Mouse (Mus musculus) embryonic facial prominence, embryonic 13.5 days (tissue): ENCODE measurements around the gene Evx2. TPM values are rescaled to one million over a fixed set of nuclear protein-coding genes. Genes with fewer than 3 reads are reported as not detected.

ENCODE experiments used
- ATAC-seq: fragments of 200-750 bp; cut with Nextera tagmentation; 2 replicates; pipeline ENCODE4 v1.8.0; 2017; ENCODE audit warnings: low read depth; ENCODE audit not compliant: insufficient number of reproducible peaks, insufficient read depth, low FRiP score, low TSS enrichment
- H3K27ac ChIP-seq: fragments of 300-500 bp; sonication (generic); 2 replicates; pipeline ENCODE4 v1.5.1; 2015; ENCODE audit warnings: moderate library complexity, mild to moderate bottlenecking, inconsistent platforms
- H3K27me3 ChIP-seq: fragments of 300-500 bp; sonication (generic); 2 replicates; pipeline ENCODE4 v1.6.1; 2015; ENCODE audit warnings: mild to moderate bottlenecking, inconsistent platforms
- H3K36me3 ChIP-seq: fragments of 300-500 bp; sonication (generic); 2 replicates; pipeline ENCODE4 v1.6.1; 2015; ENCODE audit warnings: mild to moderate bottlenecking, inconsistent platforms
- H3K4me1 ChIP-seq: fragments of 300-500 bp; sonication (generic); 2 replicates; pipeline ENCODE4 v1.6.1; 2015; ENCODE audit warnings: inconsistent platforms
- H3K4me2 ChIP-seq: fragments of 300-500 bp; sonication (generic); 2 replicates; pipeline ENCODE4 v1.6.1; 2015; ENCODE audit warnings: moderate library complexity, mild to moderate bottlenecking, inconsistent platforms
- H3K4me3 ChIP-seq: fragments of 300-500 bp; sonication (generic); 2 replicates; pipeline ENCODE4 v1.5.1; 2015; ENCODE audit warnings: mild to moderate bottlenecking, inconsistent platforms
- H3K9ac ChIP-seq: fragments of 300-500 bp; sonication (generic); 2 replicates; pipeline ENCODE4 v1.6.1; 2015; ENCODE audit warnings: mild to moderate bottlenecking, inconsistent platforms
- H3K9me3 ChIP-seq: fragments of 300-500 bp; sonication (generic); 2 replicates; pipeline ENCODE4 v1.6.1; 2016; ENCODE audit warnings: inconsistent platforms
- WGBS: fragments of 180-500 bp; shearing (Covaris S2); methylation state at CpG from one replicate; pipeline ENCODE4 v1.1.7; 2015; ENCODE audit warnings: mixed read lengths; 5-methylcytosine and 5-hydroxymethylcytosine counted together
- polyA plus RNA-seq: library from polyadenylated mRNA; unstranded; fragments of >200 nt; fragmentation: Nextera tagmentation; extraction: Ambion mirVana; gene quantifications from 2 replicates; pipeline ENCODE4 v1.2.1, GENCODE M21; 2015

Evx2 gene
- polyA plus RNA-seq, 1 experiment from 2014 or later, result not detected

- Histone ChIP-seq H3K27me3 (peaks cover 100% of the 10 kb centered on the region), H3K9me3 (no peaks in the 10 kb centered on the region), H3K4me3 (no peak overlapping the region), H3K27ac (no peak overlapping the region), H3K9ac (no peak overlapping the region), H3K4me1 (peaks cover 15% of the 10 kb centered on the region; the same call in 1 of the 2 replicates), H3K4me2 (no peak overlapping the region), H3K36me3 (no peaks in the 10 kb centered on the region)
- ATAC-seq, result no peak
- 5% methylated on average over 9 of the region's 9 CpGs for WGBS
These were observed 17.2 kb upstream of the Evx2 start for GRCm38 (mm10) chr2:74676376-74677052.

GRCm38 (mm10) chr2:74675666-74676282 lies 16.4 kb upstream of the Evx2 start:
- no peaks in the 10 kb centered on the region for H3K9me3 ChIP-seq
- peaks cover 100% of the 10 kb centered on the region for H3K27me3 ChIP-seq
- H3K9ac ChIP-seq, result no peak overlapping the region
- no peaks in the 10 kb centered on the region for H3K36me3 ChIP-seq
- 5% methylated on average over 24 of the region's 24 CpGs for WGBS
- ATAC-seq, result peak; percentile 38; the same call in 1 of the 2 replicates
- H3K4me1 ChIP-seq, result 0 out of 2 replicates have a peak, but pooled peaks cover 15% of the 10 kb centered on the region
- no peak overlapping the region for H3K4me2 ChIP-seq
- no peak overlapping the region for H3K27ac ChIP-seq
- H3K4me3 ChIP-seq, result no peak overlapping the region

- 1% methylated on average over 47 of the region's 47 CpGs for WGBS
- no peak for ATAC-seq
- Histone ChIP-seq H3K4me1 (0 out of 2 replicates have a peak, but pooled peaks cover 15% of the 10 kb centered on the region), H3K9ac (no peak within 1 kb of the TSS), H3K4me2 (no peak within 1 kb of the TSS), H3K9me3 (no peaks in the 10 kb centered on the region), H3K36me3 (no peaks in the 10 kb centered on the region), H3K27me3 (peaks cover 99% of the 10 kb centered on the region), H3K27ac (no peak within 1 kb of the TSS), H3K4me3 (no peak within 1 kb of the TSS)
These were observed 15.7 kb upstream of the Evx2 start, which contains the start of gene Hoxd12 for GRCm38 (mm10) chr2:74674881-74675665. TSS of gene Hoxd12 (plus strand) at chr2:74675013.

GRCm38 (mm10) chr2:74673835-74674425 lies 14.6 kb upstream of the Evx2 start:
- H3K9ac ChIP-seq, result no peak overlapping the region
- under 1% methylated on average over 24 of the region's 24 CpGs for WGBS
- peaks cover 99% of the 10 kb centered on the region for H3K27me3 ChIP-seq
- H3K4me2 ChIP-seq, result no peak overlapping the region
- H3K36me3 ChIP-seq, result no peaks in the 10 kb centered on the region
- no peaks in the 10 kb centered on the region for H3K9me3 ChIP-seq
- H3K4me3 ChIP-seq, result no peak overlapping the region
- 0 out of 2 replicates have a peak, but pooled peaks cover 9% of the 10 kb centered on the region for H3K4me1 ChIP-seq
- H3K27ac ChIP-seq, result no peak overlapping the region
- ATAC-seq, result no peak

DNA sequence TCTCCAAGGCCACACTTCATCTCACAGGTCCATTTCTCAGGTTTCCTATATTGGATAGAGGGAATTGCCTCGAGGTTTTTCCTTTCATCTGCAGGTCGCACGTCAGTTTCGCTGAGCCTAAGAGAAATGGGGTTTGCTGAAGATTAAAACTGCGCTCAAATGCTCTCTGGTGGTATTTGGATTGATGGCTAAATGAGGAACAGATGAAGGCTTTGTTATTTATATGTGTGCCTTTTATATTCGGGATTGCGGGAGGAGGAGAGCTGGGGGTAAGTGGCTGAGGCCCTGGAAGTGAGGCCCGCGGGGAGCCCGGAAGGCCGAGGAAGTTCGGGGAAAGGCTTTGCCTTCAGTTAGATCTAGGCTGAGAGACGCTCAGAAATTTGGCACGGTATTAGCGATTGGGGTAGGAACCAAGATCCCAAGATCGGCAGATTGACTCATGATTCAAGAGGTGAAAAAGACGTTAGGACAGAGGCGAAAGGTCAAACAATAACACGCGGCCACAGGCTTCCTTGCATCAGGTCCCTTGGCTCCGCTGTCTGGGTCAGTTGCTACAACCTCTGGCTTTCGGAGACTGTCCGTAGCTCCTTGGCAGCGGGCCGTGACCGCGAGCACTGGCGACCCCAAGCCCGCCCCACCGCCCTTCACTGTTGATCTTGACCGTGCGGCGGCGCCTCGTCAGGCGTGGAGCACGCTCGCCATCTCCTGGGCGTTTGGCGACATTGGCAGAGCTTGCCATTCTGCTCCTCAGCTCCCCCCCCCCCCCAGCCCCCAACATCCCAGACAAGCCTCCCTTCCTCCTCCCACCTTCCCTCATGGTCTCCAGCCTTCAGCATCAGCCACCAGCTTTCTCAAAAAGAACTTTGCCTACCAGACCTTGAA lies 13.4 kb upstream of the Evx2 start:
- Histone ChIP-seq H3K9ac (no peak overlapping the region), H3K36me3 (no peaks in the 10 kb centered on the region), H3K27me3 (peaks cover 99% of the 10 kb centered on the region), H3K4me1 (peaks cover 19% of the 10 kb centered on the region), H3K27ac (no peak overlapping the region), H3K4me3 (peak overlapping the region; percentile 38), H3K9me3 (no peaks in the 10 kb centered on the region), H3K4me2 (peak overlapping the region; percentile 63)
- peak; percentile 53; the same call in 1 of the 2 replicates for ATAC-seq
- 1% methylated on average over 39 of the region's 40 CpGs for WGBS

GRCm38 (mm10) chr2:74671847-74672246 lies 12.5 kb upstream of the Evx2 start:
- Histone ChIP-seq H3K9me3 (no peaks in the 10 kb centered on the region), H3K4me3 (no peak overlapping the region), H3K27ac (no peak overlapping the region), H3K4me2 (no peak overlapping the region), H3K27me3 (peaks cover 99% of the 10 kb centered on the region), H3K36me3 (no peaks in the 10 kb centered on the region), H3K9ac (no peak overlapping the region), H3K4me1 (peaks cover 21% of the 10 kb centered on the region)
- 5% methylated on average over 5 of the region's 5 CpGs for WGBS
- ATAC-seq, result no peak

- H3K9ac ChIP-seq, result no peak overlapping the region
- no peak for ATAC-seq
These were observed 11.4 kb upstream of the Evx2 start for GRCm38 (mm10) chr2:74670632-74671188.

GRCm38 (mm10) chr2:74669650-74670235 lies 10.4 kb upstream of the Evx2 start:
- Histone ChIP-seq H3K27me3 (peaks cover 96% of the 10 kb centered on the region), H3K4me1 (peaks cover 18% of the 10 kb centered on the region), H3K9ac (no peak overlapping the region), H3K4me2 (no peak overlapping the region), H3K9me3 (no peaks in the 10 kb centered on the region), H3K4me3 (no peak overlapping the region), H3K27ac (no peak overlapping the region), H3K36me3 (no peaks in the 10 kb centered on the region)
- WGBS, result 1% methylated on average over 14 of the region's 14 CpGs
- ATAC-seq, result no peak

More at GRCm38 (mm10) chr2:74670632-74671188, 11.4 kb upstream of the Evx2 start:
- no peak overlapping the region for H3K4me2 ChIP-seq
- 3% methylated on average over 3 of the region's 3 CpGs for WGBS
- H3K9me3 ChIP-seq, result no peaks in the 10 kb centered on the region
- H3K4me3 ChIP-seq, result no peak overlapping the region
- H3K27ac ChIP-seq, result no peak overlapping the region
- H3K27me3 ChIP-seq, result peaks cover 97% of the 10 kb centered on the region
- H3K4me1 ChIP-seq, result peaks cover 21% of the 10 kb centered on the region
- no peaks in the 10 kb centered on the region for H3K36me3 ChIP-seq

DNA sequence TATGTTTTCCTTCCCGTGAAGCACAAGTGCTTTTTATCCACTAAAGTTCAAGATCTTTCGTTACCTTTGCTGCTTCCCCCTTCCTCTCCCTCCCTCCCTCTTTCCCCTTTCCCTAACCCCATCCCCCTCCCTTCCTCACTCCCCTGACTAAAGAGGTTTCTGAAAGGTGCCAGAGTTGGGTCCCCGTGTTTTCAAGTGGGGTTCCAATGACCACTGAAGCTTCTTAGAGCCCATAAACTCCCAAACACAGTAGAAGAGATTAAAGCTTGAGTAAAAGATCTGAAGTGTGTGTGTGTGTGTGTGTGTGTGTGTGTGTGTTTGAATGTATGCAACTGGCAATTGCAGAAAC lies 9.8 kb upstream of the Evx2 start:
- H3K27me3 ChIP-seq, result peaks cover 96% of the 10 kb centered on the region
- no peak overlapping the region for H3K4me2 ChIP-seq
- no peak overlapping the region for H3K4me3 ChIP-seq
- ATAC-seq, result no peak
- H3K36me3 ChIP-seq, result no peaks in the 10 kb centered on the region
- H3K4me1 ChIP-seq, result peaks cover 18% of the 10 kb centered on the region
- no peak overlapping the region for H3K9ac ChIP-seq
- no peak overlapping the region for H3K27ac ChIP-seq
- H3K9me3 ChIP-seq, result no peaks in the 10 kb centered on the region
- 2% methylated on average over 3 of the region's 3 CpGs for WGBS
